Mouse (Mus musculus): ENCODE measurements around the gene Dusp23. TPM values are rescaled to one million over a fixed set of nuclear protein-coding genes. Genes with fewer than 3 reads are reported as not detected.
A peak's percentile ranks its signal among the peaks of the same experiment; 100 is the strongest.

Gene Dusp23
- polyA plus RNA-seq, 1 experiment from 2014 or later: 20.6 TPM

DNA sequence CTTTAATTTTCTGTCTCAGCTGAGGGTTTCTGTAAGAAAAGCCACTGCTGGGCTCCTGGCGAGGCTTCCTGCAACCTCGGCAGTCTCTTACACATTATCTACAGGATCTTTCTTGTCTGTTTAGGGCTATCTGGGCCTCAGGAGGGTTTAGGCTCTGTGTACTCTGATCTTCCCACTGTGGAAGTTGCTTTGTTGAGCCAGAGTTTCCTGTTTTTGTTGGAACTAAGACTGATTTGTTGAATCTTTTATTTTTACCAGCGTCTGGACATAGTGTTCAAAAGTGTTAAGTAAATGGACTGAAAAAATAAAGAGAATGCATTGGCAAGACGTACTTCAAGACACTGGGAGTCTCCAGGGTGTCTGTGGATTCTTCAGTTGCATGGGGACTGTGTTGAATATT, 2.5 kb upstream of the Dusp23 start:
- H3K9ac ChIP-seq (ENCODE audit: low read length): no peak overlapping the region
- H3K36me3 ChIP-seq (ENCODE audit: control insufficient read depth, insufficient read depth, low read length): no peaks in the 10 kb centered on the region
- WGBS: 52% methylated on average over 4 of the region's 4 CpGs
- H3K4me3 ChIP-seq (ENCODE audit: low read depth, low read length): no peak overlapping the region
- no peak for DNase-seq (ENCODE audit: low spot score)
- H3K4me1 ChIP-seq (ENCODE audit: control insufficient read depth, insufficient read depth, low read length): peaks cover 3% of the 10 kb centered on the region; the same call in 1 of the 2 replicates
- H3K4me2 ChIP-seq (ENCODE audit: low read depth): no peak overlapping the region
- no peaks in the 10 kb centered on the region for H3K9me3 ChIP-seq (ENCODE audit: control insufficient read depth, low read length)
- no peak for ATAC-seq (ENCODE audit: insufficient read depth, low FRiP score, low TSS enrichment)
- no peak overlapping the region for H3K27ac ChIP-seq (ENCODE audit: low read depth, low read length)
- H3K27me3 ChIP-seq (ENCODE audit: control insufficient read depth, insufficient read depth, low read length): no peaks in the 10 kb centered on the region

DNA sequence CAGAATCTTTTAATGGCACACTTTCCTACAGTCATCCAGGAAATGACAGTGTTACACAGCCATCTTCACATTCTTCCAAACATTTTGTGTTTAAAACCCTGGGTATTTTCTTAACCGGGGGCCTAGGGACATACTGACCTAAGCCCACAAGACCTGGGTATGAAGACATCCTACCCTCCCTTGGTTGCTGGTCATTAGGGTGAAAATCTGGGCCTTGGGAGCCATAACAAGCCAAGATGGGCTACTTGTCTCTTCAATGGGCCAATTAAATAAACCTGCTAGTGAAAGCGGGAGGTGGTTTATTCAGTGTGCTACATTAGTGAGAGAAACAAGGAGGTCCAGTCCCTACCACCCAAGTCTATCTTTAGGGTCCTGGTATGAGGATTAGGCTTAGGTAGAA, 1.4 kb upstream of the Dusp23 start:
- no peak for ATAC-seq (ENCODE audit: insufficient read depth, low FRiP score, low TSS enrichment)

DNA sequence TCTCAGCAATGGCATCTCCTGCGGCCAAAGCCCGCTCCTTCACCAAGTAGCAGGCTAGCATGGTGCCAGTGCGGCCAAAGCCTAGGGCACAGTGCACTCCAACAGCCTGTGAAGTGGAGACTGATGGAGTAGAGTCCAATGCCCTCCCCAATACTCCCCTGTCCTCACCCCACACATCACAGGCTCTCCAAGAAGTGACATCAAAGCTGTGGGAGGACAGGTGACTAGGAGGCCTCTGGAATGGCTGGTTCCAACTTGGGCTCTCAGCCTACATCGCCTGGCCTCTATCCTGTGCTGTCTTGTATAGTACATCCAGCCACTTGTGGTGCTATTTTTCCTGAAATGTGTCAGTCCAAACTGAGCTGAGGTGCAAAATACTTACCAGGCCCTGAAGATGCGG, 1.0 kb downstream of the Dusp23 start:
- DNase-seq (ENCODE audit: low spot score): no peak
- no peak overlapping the region for H3K4me2 ChIP-seq (ENCODE audit: low read depth)
- H3K9me3 ChIP-seq (ENCODE audit: control insufficient read depth, low read length): no peaks in the 10 kb centered on the region
- H3K4me3 ChIP-seq (ENCODE audit: low read depth, low read length): no peak overlapping the region
- no peaks in the 10 kb centered on the region for H3K36me3 ChIP-seq (ENCODE audit: control insufficient read depth, insufficient read depth, low read length)
- WGBS: 91% methylated on average over 5 of the region's 5 CpGs
- H3K27me3 ChIP-seq (ENCODE audit: control insufficient read depth, insufficient read depth, low read length): no peaks in the 10 kb centered on the region
- no peak for ATAC-seq (ENCODE audit: insufficient read depth, low FRiP score, low TSS enrichment)
- H3K27ac ChIP-seq (ENCODE audit: low read depth, low read length): no peak overlapping the region
- no peak overlapping the region for H3K9ac ChIP-seq (ENCODE audit: low read length)
- H3K4me1 ChIP-seq (ENCODE audit: control insufficient read depth, insufficient read depth, low read length): peaks cover 3% of the 10 kb centered on the region; the same call in 1 of the 2 replicates

More for the DNA sequence above, 1.4 kb upstream of the Dusp23 start:
- H3K4me3 ChIP-seq (ENCODE audit: low read depth, low read length): no peak overlapping the region
- 82% methylated on average over 2 of the region's 2 CpGs for WGBS
- DNase-seq (ENCODE audit: low spot score): no peak
- H3K36me3 ChIP-seq (ENCODE audit: control insufficient read depth, insufficient read depth, low read length): no peaks in the 10 kb centered on the region
- no peaks in the 10 kb centered on the region for H3K9me3 ChIP-seq (ENCODE audit: control insufficient read depth, low read length)
- no peak overlapping the region for H3K4me2 ChIP-seq (ENCODE audit: low read depth)
- H3K4me1 ChIP-seq (ENCODE audit: control insufficient read depth, insufficient read depth, low read length): peaks cover 3% of the 10 kb centered on the region; the same call in 1 of the 2 replicates
- H3K27me3 ChIP-seq (ENCODE audit: control insufficient read depth, insufficient read depth, low read length): no peaks in the 10 kb centered on the region
- H3K9ac ChIP-seq (ENCODE audit: low read length): no peak overlapping the region
- H3K27ac ChIP-seq (ENCODE audit: low read depth, low read length): no peak overlapping the region

DNA sequence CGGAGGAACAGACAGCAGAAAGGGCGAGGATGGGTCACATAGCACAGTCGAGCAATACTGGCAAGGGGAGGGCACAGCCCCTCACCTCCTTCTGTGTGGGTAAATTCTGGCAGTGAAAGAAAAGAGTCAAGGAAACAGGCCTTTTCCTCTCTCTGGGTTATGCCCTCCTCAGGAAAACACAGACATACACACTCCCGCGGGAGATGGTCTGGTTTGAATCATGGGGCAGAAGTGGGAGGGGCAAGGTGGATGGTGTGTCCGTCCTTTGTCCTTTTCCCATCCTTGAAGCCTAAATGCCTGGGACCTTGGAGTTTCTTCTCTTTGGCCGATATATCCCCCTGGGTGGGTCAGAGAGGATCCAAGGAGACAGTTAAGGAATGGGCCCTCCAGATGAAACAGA, 2.9 kb downstream of the Dusp23 start:
- Histone ChIP-seq H3K4me1 (ENCODE audit: control insufficient read depth, insufficient read depth, low read length) (peaks cover 3% of the 10 kb centered on the region; the same call in 1 of the 2 replicates), H3K4me2 (ENCODE audit: low read depth) (no peak overlapping the region), H3K9me3 (ENCODE audit: control insufficient read depth, low read length) (0 out of 2 replicates have a peak, but pooled peaks cover 3% of the 10 kb centered on the region), H3K36me3 (ENCODE audit: control insufficient read depth, insufficient read depth, low read length) (no peaks in the 10 kb centered on the region), H3K27ac (ENCODE audit: low read depth, low read length) (no peak overlapping the region), H3K27me3 (ENCODE audit: control insufficient read depth, insufficient read depth, low read length) (no peaks in the 10 kb centered on the region), H3K4me3 (ENCODE audit: low read depth, low read length) (no peak overlapping the region), H3K9ac (ENCODE audit: low read length) (no peak overlapping the region)
- ATAC-seq (ENCODE audit: insufficient read depth, low FRiP score, low TSS enrichment) (no peak), DNase-seq (ENCODE audit: low spot score) (no peak)
- 72% methylated on average over 7 of the region's 7 CpGs for WGBS

- H3K27me3 ChIP-seq (ENCODE audit: control insufficient read depth, insufficient read depth, low read length): no peaks in the 10 kb centered on the region
- no peak overlapping the region for H3K4me2 ChIP-seq (ENCODE audit: low read depth)
- 0 out of 2 replicates have a peak, but pooled peaks cover 3% of the 10 kb centered on the region for H3K9me3 ChIP-seq (ENCODE audit: control insufficient read depth, low read length)
- H3K4me3 ChIP-seq (ENCODE audit: low read depth, low read length): no peak overlapping the region
- 91% methylated on average over 3 of the region's 3 CpGs for WGBS
- no peaks in the 10 kb centered on the region for H3K4me1 ChIP-seq (ENCODE audit: control insufficient read depth, insufficient read depth, low read length)
- H3K27ac ChIP-seq (ENCODE audit: low read depth, low read length): no peak overlapping the region
- no peak overlapping the region for H3K9ac ChIP-seq (ENCODE audit: low read length)
- DNase-seq (ENCODE audit: low spot score) (no peak), ATAC-seq (ENCODE audit: insufficient read depth, low FRiP score, low TSS enrichment) (no peak)
- no peaks in the 10 kb centered on the region for H3K36me3 ChIP-seq (ENCODE audit: control insufficient read depth, insufficient read depth, low read length)
These were observed 6.5 kb downstream of the Dusp23 start for GRCm38 (mm10) chr1:172626306-172626705.

GRCm38 (mm10) chr1:172624081-172624480, 8.7 kb downstream of the Dusp23 start:
- no peaks in the 10 kb centered on the region for H3K27me3 ChIP-seq (ENCODE audit: control insufficient read depth, insufficient read depth, low read length)
- H3K9me3 ChIP-seq (ENCODE audit: control insufficient read depth, low read length): 0 out of 2 replicates have a peak, but pooled peaks cover 3% of the 10 kb centered on the region
- DNase-seq (ENCODE audit: low spot score) (no peak), ATAC-seq (ENCODE audit: insufficient read depth, low FRiP score, low TSS enrichment) (no peak)
- H3K27ac ChIP-seq (ENCODE audit: low read depth, low read length): no peak overlapping the region
- H3K4me3 ChIP-seq (ENCODE audit: low read depth, low read length): no peak overlapping the region
- H3K36me3 ChIP-seq (ENCODE audit: control insufficient read depth, insufficient read depth, low read length): no peaks in the 10 kb centered on the region
- H3K4me1 ChIP-seq (ENCODE audit: control insufficient read depth, insufficient read depth, low read length): no peaks in the 10 kb centered on the region
- 67% methylated on average over 3 of the region's 3 CpGs for WGBS
- H3K9ac ChIP-seq (ENCODE audit: low read length): no peak overlapping the region
- no peak overlapping the region for H3K4me2 ChIP-seq (ENCODE audit: low read depth)

DNA sequence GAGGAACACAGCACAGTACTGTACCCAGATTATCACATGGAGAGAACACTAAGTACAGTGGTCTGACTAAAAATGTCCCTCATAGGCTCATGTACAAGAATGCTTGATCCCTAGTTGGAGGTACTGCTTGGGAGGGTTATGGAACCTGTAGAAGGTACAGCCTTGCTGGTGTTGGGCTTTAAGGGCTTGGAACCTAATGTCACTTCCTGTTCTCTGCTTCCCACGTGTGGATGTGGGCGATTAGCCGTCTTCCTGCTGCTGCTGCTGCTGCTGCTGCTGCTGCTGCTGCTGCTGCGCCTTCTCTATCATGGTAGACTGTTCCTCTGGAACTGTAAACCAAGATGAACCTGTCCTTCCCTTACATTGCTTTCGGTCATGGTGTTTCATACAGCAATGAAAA, 9.2 kb downstream of the Dusp23 start:
- WGBS: 75% methylated on average over 5 of the region's 5 CpGs
- ATAC-seq (ENCODE audit: insufficient read depth, low FRiP score, low TSS enrichment): no peak
- no peak overlapping the region for H3K4me3 ChIP-seq (ENCODE audit: low read depth, low read length)

GRCm38 (mm10) chr1:172619235-172619634, 13.5 kb downstream of the Dusp23 start:
- DNase-seq (ENCODE audit: low spot score) (peak; percentile 70), ATAC-seq (ENCODE audit: insufficient read depth, low FRiP score, low TSS enrichment) (no peak)
- no peak overlapping the region for H3K9ac ChIP-seq (ENCODE audit: low read length)
- 12% methylated on average over 7 of the region's 7 CpGs for WGBS
- H3K27me3 ChIP-seq (ENCODE audit: control insufficient read depth, insufficient read depth, low read length): no peaks in the 10 kb centered on the region
- H3K4me1 ChIP-seq (ENCODE audit: control insufficient read depth, insufficient read depth, low read length): peaks cover 12% of the 10 kb centered on the region; the same call in 1 of the 2 replicates
- no peak overlapping the region for H3K4me2 ChIP-seq (ENCODE audit: low read depth)
- no peak overlapping the region for H3K4me3 ChIP-seq (ENCODE audit: low read depth, low read length)
- H3K27ac ChIP-seq (ENCODE audit: low read depth, low read length): no peak overlapping the region
- H3K36me3 ChIP-seq (ENCODE audit: control insufficient read depth, insufficient read depth, low read length): no peaks in the 10 kb centered on the region
- H3K9me3 ChIP-seq (ENCODE audit: control insufficient read depth, low read length): no peaks in the 10 kb centered on the region

More for the DNA sequence above, 9.2 kb downstream of the Dusp23 start:
- Histone ChIP-seq H3K4me1 (ENCODE audit: control insufficient read depth, insufficient read depth, low read length) (no peaks in the 10 kb centered on the region), H3K36me3 (ENCODE audit: control insufficient read depth, insufficient read depth, low read length) (no peaks in the 10 kb centered on the region), H3K27ac (ENCODE audit: low read depth, low read length) (no peak overlapping the region), H3K9me3 (ENCODE audit: control insufficient read depth, low read length) (0 out of 2 replicates have a peak, but pooled peaks cover 3% of the 10 kb centered on the region), H3K27me3 (ENCODE audit: control insufficient read depth, insufficient read depth, low read length) (no peaks in the 10 kb centered on the region), H3K4me2 (ENCODE audit: low read depth) (no peak overlapping the region), H3K9ac (ENCODE audit: low read length) (no peak overlapping the region)
- DNase-seq (ENCODE audit: low spot score): no peak

- 24% methylated on average over 4 of the region's 4 CpGs for WGBS
- Histone ChIP-seq H3K9me3 (ENCODE audit: control insufficient read depth, low read length) (no peaks in the 10 kb centered on the region), H3K27ac (ENCODE audit: low read depth, low read length) (no peak overlapping the region), H3K27me3 (ENCODE audit: control insufficient read depth, insufficient read depth, low read length) (no peaks in the 10 kb centered on the region), H3K4me3 (ENCODE audit: low read depth, low read length) (no peak overlapping the region), H3K4me2 (ENCODE audit: low read depth) (no peak overlapping the region), H3K36me3 (ENCODE audit: control insufficient read depth, insufficient read depth, low read length) (no peaks in the 10 kb centered on the region), H3K4me1 (ENCODE audit: control insufficient read depth, insufficient read depth, low read length) (peaks cover 12% of the 10 kb centered on the region; the same call in 1 of the 2 replicates), H3K9ac (ENCODE audit: low read length) (no peak overlapping the region)
- DNase-seq (ENCODE audit: low spot score) (peak; percentile 35), ATAC-seq (ENCODE audit: insufficient read depth, low FRiP score, low TSS enrichment) (no peak)
These were observed 14.6 kb downstream of the Dusp23 start for GRCm38 (mm10) chr1:172618141-172618540.

Data from neural tube, embryonic 11.5 days (tissue).